Mouse (Mus musculus) liver, postnatal 0 days (tissue): ENCODE data around the gene Mapre3.

Experiments used
- CTCF ChIP-seq: sonication (generic); IDR thresholded peaks from 2 replicates; pipeline ENCODE4 v1.5.1; 2016; ENCODE audit warnings: antibody characterized with exemption, low read depth
- EP300 ChIP-seq: IDR thresholded peaks from 2 replicates; pipeline ENCODE4 v1.6.1; 2016; ENCODE audit warnings: antibody characterized with exemption, low read depth, mild to moderate bottlenecking

GRCm38 (mm10) chr5:30886209-30886608, 71.8 kb downstream of the Mapre3 start:
- TF ChIP-seq CTCF (no peak), EP300 (no peak)
